Mouse (Mus musculus): ENCODE measurements around the gene Gm3278. TPM values are rescaled to one million over a fixed set of nuclear protein-coding genes. Genes with fewer than 3 reads are reported as not detected.
"Not testable (repeated sequence)": the region's sequence is repeated elsewhere in the genome, so short reads cannot be mapped to it uniquely, and the experiment has no call there.

The Gm3278 gene
- not detected in 2 replicates for polyA plus RNA-seq (2016; fragmentation: Nextera tagmentation; extraction: Ambion mirVana)

DNA sequence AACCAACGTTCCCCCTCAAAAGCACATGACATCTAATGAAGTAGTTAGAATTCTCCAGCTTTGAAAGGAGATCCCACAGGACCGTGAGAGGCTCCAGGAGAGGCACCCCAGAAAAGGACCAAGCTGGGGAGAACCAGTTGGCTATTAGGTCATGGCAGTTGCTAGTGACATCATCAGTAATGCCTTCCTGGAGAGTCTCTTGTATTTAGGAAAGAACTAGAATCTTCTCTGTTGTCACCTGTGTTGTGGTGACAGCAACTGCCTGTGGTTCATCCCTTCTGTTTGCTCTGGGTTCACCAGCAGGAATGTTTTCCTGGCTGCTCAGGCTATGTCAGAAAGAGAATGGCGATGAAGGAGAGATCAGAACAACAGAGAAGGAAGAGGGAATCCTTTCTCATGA, at the start of gene Gm3278:
Gm3278 (plus strand) TSS at position 301 of the 400 bp plus-strand sequence.
- WGBS, result 89% methylated on average over 1 of the region's 3 CpGs
- H3K27ac ChIP-seq; DNase-seq (ENCODE audit: extremely low spot score, low spot score); H3K27me3 ChIP-seq (ENCODE audit: poor library complexity, severe bottlenecking); H3K36me3 ChIP-seq (replicated peaks); H3K9me3 ChIP-seq; H3K4me1 ChIP-seq; H3K4me3 ChIP-seq: not testable (repeated sequence)

DNA sequence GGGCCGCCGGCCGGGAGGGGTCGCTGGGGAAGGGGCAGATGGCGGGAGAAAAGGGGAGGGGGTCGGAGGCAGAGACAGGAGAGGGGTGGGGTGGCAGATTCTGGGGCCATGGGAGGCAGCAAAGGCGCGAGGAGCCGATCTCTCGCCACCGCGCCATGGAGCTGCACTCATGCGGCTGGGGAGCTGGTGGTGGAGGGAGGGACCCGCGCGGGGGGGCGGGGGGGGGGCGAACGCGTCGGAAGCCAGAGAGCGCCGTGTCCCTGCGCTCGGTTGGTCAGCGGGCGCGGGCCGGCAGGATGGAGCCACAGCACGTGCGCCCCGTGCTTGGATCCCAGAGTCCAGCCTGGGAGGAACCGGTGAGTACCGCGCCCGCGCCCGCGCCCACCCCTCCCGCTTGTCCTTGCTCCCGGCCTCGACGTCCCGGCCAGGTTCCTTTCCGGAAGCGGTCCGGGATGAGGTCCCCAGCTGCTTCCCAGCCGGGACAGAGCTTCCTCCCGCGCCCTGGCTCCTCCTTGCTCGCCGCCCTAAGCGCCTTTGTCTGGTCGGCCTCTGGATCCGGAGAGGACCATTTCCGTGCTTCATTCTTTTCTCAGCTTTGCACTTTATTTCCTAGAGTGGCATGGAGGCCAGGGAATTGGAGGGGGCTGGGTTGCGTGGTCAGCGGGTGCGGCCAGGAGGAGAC, 36.8 kb upstream of the Gm3278 start, which contains the start of gene Gm3264:
Gm3264 (plus strand) TSS at position 278 of the 682 bp plus-strand sequence.
- H3K27me3 ChIP-seq (ENCODE audit: poor library complexity, severe bottlenecking); H3K4me1 ChIP-seq; H3K9me3 ChIP-seq; H3K36me3 ChIP-seq (replicated peaks): not testable (repeated sequence)
- DNase-seq (ENCODE audit: extremely low spot score, low spot score), result peak; percentile 15
- 8% methylated on average over 45 of the region's 59 CpGs for whole genome bisulfite sequencing
- H3K27ac ChIP-seq, result peak within 1 kb of the TSS; percentile 82
- peak within 1 kb of the TSS; percentile 52 for H3K4me3 ChIP-seq

Other genes with a start within 250 kb of the Gm3278 start
- gene Gm3239, start 228.2 kb upstream of the Gm3278 start, polyA plus RNA-seq (2016; fragmentation: Nextera tagmentation; extraction: Ambion mirVana), result not detected in 2 replicates
- not detected in 2 replicates for gene Gm7876, start 183.2 kb upstream of the Gm3278 start, polyA plus RNA-seq (2016; fragmentation: Nextera tagmentation; extraction: Ambion mirVana)
- 0.64 and 0.79 TPM in 2 replicates for gene Gm3252, start 165.6 kb upstream of the Gm3278 start, polyA plus RNA-seq (2016; fragmentation: Nextera tagmentation; extraction: Ambion mirVana)
- gene Gm9602, start 116.1 kb upstream of the Gm3278 start, polyA plus RNA-seq (2016; fragmentation: Nextera tagmentation; extraction: Ambion mirVana), result not detected in 2 replicates
- gene Gm3269, start 54.3 kb upstream of the Gm3278 start, polyA plus RNA-seq (2016; fragmentation: Nextera tagmentation; extraction: Ambion mirVana), result not detected in 2 replicates
- 0.33 and 0.76 TPM in 2 replicates for gene Gm3264, start 36.8 kb upstream of the Gm3278 start, polyA plus RNA-seq (2016; fragmentation: Nextera tagmentation; extraction: Ambion mirVana)
- not detected in 2 replicates for gene Gm8297, start 91.5 kb downstream of the Gm3278 start, polyA plus RNA-seq (2016; fragmentation: Nextera tagmentation; extraction: Ambion mirVana)
- gene Gm3298, start 123.5 kb downstream of the Gm3278 start, polyA plus RNA-seq (2016; fragmentation: Nextera tagmentation; extraction: Ambion mirVana), result not detected in 2 replicates
- gene 4930555G01Rik, start 158.2 kb downstream of the Gm3278 start, polyA plus RNA-seq (2016; fragmentation: Nextera tagmentation; extraction: Ambion mirVana), result not detected in 2 replicates
- gene Gm8281, start 178.6 kb downstream of the Gm3278 start, polyA plus RNA-seq (2016; fragmentation: Nextera tagmentation; extraction: Ambion mirVana), result 1.7 and 2.5 TPM in 2 replicates
- not detected in 2 replicates for gene Gm8279, start 239.1 kb downstream of the Gm3278 start, polyA plus RNA-seq (2016; fragmentation: Nextera tagmentation; extraction: Ambion mirVana)